ENCODE assay signal across 17 mouse cellular contexts in the genomic region with DNA sequence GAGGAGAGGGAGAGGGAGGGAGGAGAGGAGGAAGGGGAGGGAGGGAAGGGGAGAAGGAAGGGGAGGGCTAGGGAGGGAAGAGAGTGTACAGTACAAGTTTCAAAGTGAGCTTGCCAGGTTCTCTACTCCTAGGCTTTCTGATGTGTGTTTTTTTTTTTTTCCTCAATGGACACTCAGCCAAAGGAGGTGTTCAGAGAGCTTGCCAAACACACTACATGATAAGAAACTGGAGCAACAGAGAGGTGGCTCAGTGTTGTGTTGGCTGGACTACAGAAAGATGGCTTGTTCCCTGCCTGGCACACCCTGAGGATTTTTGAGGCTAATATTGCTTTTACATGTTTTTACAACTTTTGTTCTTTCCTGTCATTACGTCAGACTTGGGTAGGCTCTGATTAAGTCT. TPM values are rescaled to one million over a fixed set of nuclear protein-coding genes. Genes with fewer than 3 reads are reported as not detected.
DNase-seq lines count a peak whose midpoint lies in the region; ATAC-seq and TF ChIP-seq lines count a peak whose summit lies in the region.
"Had no signal": no experiment of that assay in that cellular context is flagged by ENCODE, and none has a peak within 500 bp of the region (broad histone marks: within the 10 kb centered on the region; RNA-seq: fewer than 3 reads in every experiment).

No protein-coding gene starts in this region.

- no peak overlapping the region for H3K9ac ChIP-seq in lung, embryonic 14.5 days
- H3K9ac ChIP-seq: embryonic facial prominence, embryonic 15.5 days; forebrain, embryonic 12.5 days; limb, embryonic 12.5 days; stomach, embryonic 15.5 days had no signal

- 23% methylated on average over 1 of the region's 1 CpGs for WGBS in lung, embryonic 14.5 days
- 67% methylated on average over 1 of the region's 1 CpGs for WGBS in heart, embryonic 10.5 days

- H3K4me1 ChIP-seq in lung, embryonic 14.5 days (ENCODE audit: insufficient read depth): peaks cover 45% of the 10 kb centered on the region
- H3K4me1 ChIP-seq in heart, embryonic 10.5 days: peaks cover 54% of the 10 kb centered on the region

- H3K4me2 ChIP-seq in lung, embryonic 14.5 days: no peak overlapping the region
- H3K4me2 ChIP-seq: embryonic facial prominence, embryonic 15.5 days; forebrain, embryonic 12.5 days; limb, embryonic 12.5 days; stomach, embryonic 15.5 days had no signal

- H3K9me3 ChIP-seq in lung, embryonic 14.5 days (ENCODE audit: low read depth, low read length): no peaks in the 10 kb centered on the region
- H3K9me3 ChIP-seq in heart, embryonic 10.5 days: no peaks in the 10 kb centered on the region
- H3K9me3 ChIP-seq: embryonic facial prominence, embryonic 15.5 days; forebrain, embryonic 12.5 days; limb, embryonic 12.5 days; stomach, embryonic 15.5 days had no signal

- TF ChIP-seq CTCF in lung, embryonic 14.5 days (IDR thresholded peaks at IDR 0.05; ENCODE audit: low read depth): no peak

- no peaks in the 10 kb centered on the region for H3K36me3 ChIP-seq in lung, embryonic 14.5 days (ENCODE audit: insufficient read depth)
- no peaks in the 10 kb centered on the region for H3K36me3 ChIP-seq in heart, embryonic 10.5 days
- H3K36me3 ChIP-seq: embryonic facial prominence, embryonic 15.5 days; forebrain, embryonic 12.5 days; limb, embryonic 12.5 days; stomach, embryonic 15.5 days had no signal

- H3K27ac ChIP-seq in lung, embryonic 14.5 days (ENCODE audit: low read depth): peak overlapping the region; percentile 78
- peak overlapping the region; percentile 56; the same call in 1 of the 2 replicates for H3K27ac ChIP-seq in heart, embryonic 10.5 days
- H3K27ac ChIP-seq: embryonic facial prominence, embryonic 15.5 days; forebrain, embryonic 12.5 days; hindbrain, postnatal 0 days; limb, embryonic 12.5 days had no signal

- peak; percentile 59 for ATAC-seq in lung, embryonic 14.5 days (ENCODE audit: insufficient read depth)
- ATAC-seq: hindbrain, postnatal 0 days had no signal

- no peaks in the 10 kb centered on the region for H3K27me3 ChIP-seq in lung, embryonic 14.5 days (ENCODE audit: insufficient read depth, low read length)
- no peaks in the 10 kb centered on the region for H3K27me3 ChIP-seq in heart, embryonic 10.5 days (ENCODE audit: insufficient read depth, poor library complexity, severe bottlenecking)
- H3K27me3 ChIP-seq: embryonic facial prominence, embryonic 15.5 days; forebrain, embryonic 12.5 days; stomach, embryonic 15.5 days had no signal

- DNase-seq in lung, embryonic 14.5 days: peak; percentile 63
- no peak for DNase-seq in lung, postnatal 10 days
- DNase-seq in fat pad, adult 2 months (ENCODE audit: extremely low read depth, low read depth, low spot score): peak; percentile 11
- DNase-seq in heart, embryonic 10.5 days (ENCODE audit: low spot score): no peak
- DNase-seq in lung, postnatal 25 days (ENCODE audit: low spot score): peak; percentile 54
- no peak for DNase-seq in right cerebral cortex, postnatal 36 days (ENCODE audit: low spot score in 2 of 2)
- DNase-seq in kidney, adult 9 months: no peak
- DNase-seq: cerebellum, postnatal 10 days; embryo, embryonic 11 days; kidney, adult 11 months; kidney, postnatal 10 days; thymus, postnatal 14 days had no signal

- no peak overlapping the region for H3K4me3 ChIP-seq in lung, embryonic 14.5 days (ENCODE audit: low read depth, low read length)
- no peak overlapping the region for H3K4me3 ChIP-seq in heart, embryonic 10.5 days
- H3K4me3 ChIP-seq: embryonic facial prominence, embryonic 15.5 days; forebrain, embryonic 12.5 days; limb, embryonic 12.5 days; stomach, embryonic 15.5 days had no signal

RNA-seq across cellular contexts. Expression of gene Pdzrn3, which starts 26.6 kb away (rescaled TPM):
- polyA plus RNA-seq in lung, embryonic 14.5 days (2014; fragmentation: Nextera tagmentation; extraction: Ambion mirVana): 14.2 and 14.8 TPM in 2 replicates
- polyA plus RNA-seq in heart, embryonic 10.5 days (2016; fragmentation: Nextera tagmentation; extraction: Ambion mirVana): 8.9 and 9.0 TPM in 2 replicates

Comparison
In these comparisons a context has a peak if more than half of its experiments do, and no peak if none do; other contexts are left out.
1. DNase-seq: peak in lung, embryonic 14.5 days (single experiment), fat pad, adult 2 months (single experiment) and lung, postnatal 25 days (single experiment); none in lung, postnatal 10 days (single experiment), heart, embryonic 10.5 days (single experiment), right cerebral cortex, postnatal 36 days (0 of 2) and kidney, adult 9 months (single experiment).